8 mouse cellular contexts compared by ENCODE assay signal in genomic region chr12:80790700-80791570, GRCm38 (mm10). TPM values are rescaled to one million over a fixed set of nuclear protein-coding genes. Genes with fewer than 3 reads are reported as not detected.
DNase-seq lines count a peak whose midpoint lies in the region; ATAC-seq and TF ChIP-seq lines count a peak whose summit lies in the region.

No protein-coding gene starts in this region.

- under 1% methylated on average over 80 of the region's 80 CpGs for WGBS in kidney, adult 2 months
- under 1% methylated on average over 56 of the region's 80 CpGs for WGBS in hindbrain, embryonic 11.5 days
- 3% methylated on average over 64 of the region's 80 CpGs for WGBS in liver, postnatal 0 days (ENCODE audit: insufficient replicate concordance)

- peak overlapping the region; percentile 89 for H3K9ac ChIP-seq in hindbrain, embryonic 11.5 days (ENCODE audit: low read depth, low read length)
- H3K9ac ChIP-seq in liver, postnatal 0 days (replicated peaks): peak overlapping the region; percentile 92

- no peak for DNase-seq in kidney, adult 2 months
- no peak for DNase-seq in kidney, postnatal 36 days
- DNase-seq in hindbrain, embryonic 11.5 days (ENCODE audit: low spot score): no peak
- DNase-seq in liver, postnatal 0 days: no peak
- peak; percentile 65 to 68 for DNase-seq in spleen, postnatal 36 days (ENCODE audit: low spot score in 2 of 2)
- DNase-seq in adrenal gland, postnatal 36 days: no peak
- DNase-seq in right cerebral cortex, postnatal 25 days: no peak

- peak overlapping the region; percentile 75 for H3K4me3 ChIP-seq in kidney, adult 2 months (ENCODE audit: insufficient read depth, low read depth, low read length)
- H3K4me3 ChIP-seq in hindbrain, embryonic 11.5 days (ENCODE audit: low read depth, low read length): peak overlapping the region; percentile 98
- peak overlapping the region; percentile 90 for H3K4me3 ChIP-seq in liver, postnatal 0 days (ENCODE audit: low read depth, low read length)

- H3K36me3 ChIP-seq in kidney, adult 2 months (ENCODE audit: control insufficient read depth, insufficient read depth, low read length): no peaks in the 10 kb centered on the region; the same call in 1 of the 2 replicates
- no peaks in the 10 kb centered on the region for H3K36me3 ChIP-seq in hindbrain, embryonic 11.5 days (ENCODE audit: control insufficient read depth, insufficient read depth, low read length)
- H3K36me3 ChIP-seq in liver, postnatal 0 days (replicated peaks; ENCODE audit: insufficient read depth, low read length): 0 out of 2 replicates have a peak, but pooled peaks cover 8% of the 10 kb centered on the region

- no peak for TF ChIP-seq CTCF in kidney, adult 2 months (conservative IDR thresholded peaks at IDR 0.05; ENCODE audit: insufficient read depth, insufficient read length, low read depth, low read length)
- no peak for TF ChIP-seq CTCF in liver, postnatal 0 days (IDR thresholded peaks at IDR 0.05; ENCODE audit: low read depth)

- peaks cover 33% of the 10 kb centered on the region for H3K4me1 ChIP-seq in kidney, adult 2 months (ENCODE audit: control insufficient read depth, insufficient read depth, low read length)
- H3K4me1 ChIP-seq in hindbrain, embryonic 11.5 days (replicated peaks; ENCODE audit: control insufficient read depth, insufficient read depth, low read length): no peaks in the 10 kb centered on the region
- peaks cover 60% of the 10 kb centered on the region for H3K4me1 ChIP-seq in liver, postnatal 0 days (ENCODE audit: insufficient read depth)

- no peak for TF ChIP-seq POLR2A in kidney, adult 2 months (IDR thresholded peaks at IDR 0.05; ENCODE audit: low read depth, low read length)

- peak overlapping the region; percentile 95 for H3K27ac ChIP-seq in kidney, adult 2 months (ENCODE audit: insufficient read depth, low read depth, low read length)
- peak overlapping the region; percentile 96 for H3K27ac ChIP-seq in hindbrain, embryonic 11.5 days (ENCODE audit: low read depth, low read length)
- peak overlapping the region; percentile 96 for H3K27ac ChIP-seq in liver, postnatal 0 days (ENCODE audit: low read depth)

- no peak for TF ChIP-seq EP300 in liver, postnatal 0 days (IDR thresholded peaks at IDR 0.05; ENCODE audit: low read depth)

- H3K4me2 ChIP-seq in hindbrain, embryonic 11.5 days (replicated peaks; ENCODE audit: low read depth, low read length): peak overlapping the region; percentile 70
- H3K4me2 ChIP-seq in liver, postnatal 0 days (ENCODE audit: low read depth, low read length): peak overlapping the region; percentile 75

- H3K27me3 ChIP-seq in kidney, adult 2 months (replicated peaks; ENCODE audit: control insufficient read depth, insufficient read depth, low read length): no peaks in the 10 kb centered on the region
- H3K27me3 ChIP-seq in hindbrain, embryonic 11.5 days (ENCODE audit: control insufficient read depth, insufficient read depth, low read length): no peaks in the 10 kb centered on the region
- no peaks in the 10 kb centered on the region for H3K27me3 ChIP-seq in liver, postnatal 0 days (ENCODE audit: insufficient read depth, low read length)

- no peaks in the 10 kb centered on the region for H3K9me3 ChIP-seq in hindbrain, embryonic 11.5 days (ENCODE audit: control insufficient read depth, low read length)
- no peaks in the 10 kb centered on the region for H3K9me3 ChIP-seq in liver, postnatal 0 days (ENCODE audit: low read length)

- ATAC-seq in common myeloid progenitor, adult 5-6 weeks (replicated peaks; ENCODE audit: low read depth, poor library complexity, severe bottlenecking): peak; percentile 5; the same call in 1 of the 2 replicates
- peak; percentile 82 for ATAC-seq in hindbrain, embryonic 11.5 days (ENCODE audit: low FRiP score)
- ATAC-seq in liver, postnatal 0 days: peak; percentile 62

RNA-seq across cellular contexts. Expression of gene Susd6, which starts 0.6 kb away (rescaled TPM):
- polyA plus RNA-seq in kidney, adult 2 months (2012; rRNA removed): 65.5 and 80.0 TPM in 2 replicates
- total RNA-seq in common myeloid progenitor, adult 5-6 weeks (2017): 18.4 and 22.4 TPM in 2 replicates
- polyA plus RNA-seq in hindbrain, embryonic 11.5 days (2014; fragmentation: Nextera tagmentation; extraction: Ambion mirVana): 17.7 and 18.2 TPM in 2 replicates
- polyA plus RNA-seq in liver, postnatal 0 days (2015; fragmentation: Nextera tagmentation; extraction: Ambion mirVana): 8.6 and 10.8 TPM in 2 replicates
- 10 to 100 TPM; 53.9 to 59.4 TPM for total RNA-seq in adrenal gland, postnatal 36 days (2021)

RNA-seq across cellular contexts. Expression of gene Ccdc177, which starts 30.4 kb away (rescaled TPM):
- polyA plus RNA-seq in kidney, adult 2 months (2012; rRNA removed): not detected in 2 replicates
- 0.14 and 0.29 TPM in 2 replicates for total RNA-seq in common myeloid progenitor, adult 5-6 weeks (2017)
- 3.9 and 4.6 TPM in 2 replicates for polyA plus RNA-seq in hindbrain, embryonic 11.5 days (2014; fragmentation: Nextera tagmentation; extraction: Ambion mirVana)
- not detected in 2 replicates for polyA plus RNA-seq in liver, postnatal 0 days (2015; fragmentation: Nextera tagmentation; extraction: Ambion mirVana)
- total RNA-seq in adrenal gland, postnatal 36 days (2021): not detected

Comparison
In these comparisons a context has a peak if more than half of its experiments do, and no peak if none do; other contexts are left out.
1. DNase-seq: peak in spleen, postnatal 36 days (2 of 2); none in kidney, adult 2 months (single experiment), kidney, postnatal 36 days (0 of 2), hindbrain, embryonic 11.5 days (single experiment), liver, postnatal 0 days (single experiment), adrenal gland, postnatal 36 days (0 of 2) and right cerebral cortex, postnatal 25 days (single experiment).
2. ATAC-seq: peak in every context shown above with its lines; median percentile 82 in hindbrain, embryonic 11.5 days; 62 in liver, postnatal 0 days; 5 in common myeloid progenitor, adult 5-6 weeks.
3. Peak in every context shown above with its lines, with median percentiles within 50 percentile points of each other: H3K27ac ChIP-seq and H3K4me3 ChIP-seq.